Mouse (Mus musculus) forebrain, postnatal 0 days (tissue): ENCODE measurements at regions not wholly inside any gene's neighbourhood (a gene's known extent, or its start where the extent isn't known, plus 50 kb on each side); places are given as distances from the start of the nearest gene placed in this dataset.

ENCODE experiments used
- ATAC-seq: fragments of 200-750 bp; cut with Nextera tagmentation; 2 replicates; pipeline ENCODE4 v1.8.0; 2017; ENCODE audit warnings: mild to moderate bottlenecking, moderate library complexity
- DNase-seq: peaks from one replicate; pipeline ENCODE4 v3.0.0-alpha.2; 2015
- H3K27ac ChIP-seq: fragments of 300-500 bp; sonication (generic); 2 replicates; pipeline ENCODE4 v1.5.1; 2014; ENCODE audit warnings: low read depth, mild to moderate bottlenecking, antibody characterized with exemption, low read length, moderate library complexity, mixed read lengths
- H3K27me3 ChIP-seq: fragments of 300-500 bp; sonication (generic); 2 replicates; pipeline ENCODE4 v1.6.1; 2014; ENCODE audit warnings: mild to moderate bottlenecking, low read length, mixed read lengths; ENCODE audit not compliant: insufficient read depth
- H3K36me3 ChIP-seq: fragments of 300-500 bp; sonication (generic); 2 replicates; pipeline ENCODE4 v1.6.1; 2014; ENCODE audit warnings: mild to moderate bottlenecking, moderate library complexity; ENCODE audit not compliant: insufficient read depth
- H3K4me1 ChIP-seq: fragments of 300-500 bp; sonication (generic); 2 replicates; pipeline ENCODE4 v1.6.1; 2014; ENCODE audit warnings: antibody characterized with exemption; ENCODE audit not compliant: insufficient read depth
- H3K4me2 ChIP-seq: fragments of 300-500 bp; sonication (generic); 2 replicates; pipeline ENCODE4 v1.6.1; 2014; ENCODE audit warnings: low read depth, mild to moderate bottlenecking, moderate library complexity
- H3K4me3 ChIP-seq: fragments of 300-500 bp; sonication (generic); 2 replicates; pipeline ENCODE4 v1.5.1; 2014; ENCODE audit warnings: low read depth, low read length, mixed read lengths
- H3K9ac ChIP-seq: fragments of 300-500 bp; sonication (generic); 2 replicates; pipeline ENCODE4 v1.6.1; 2014; ENCODE audit warnings: mild to moderate bottlenecking
- H3K9me3 ChIP-seq: fragments of 300-500 bp; sonication (generic); 2 replicates; pipeline ENCODE4 v1.6.1; 2016; ENCODE audit warnings: low read length
- CTCF ChIP-seq: sonication (generic); IDR thresholded peaks from 2 replicates; pipeline ENCODE4 v1.5.1; 2016; ENCODE audit warnings: antibody characterized with exemption, control low read depth, low read depth
- WGBS: fragments of 180-500 bp; shearing (Covaris S2); extraction: QIAGEN DNeasy Blood & Tissue Kit; methylation state at CpG from one replicate; pipeline ENCODE4 v1.1.7; 2014; 5-methylcytosine and 5-hydroxymethylcytosine counted together

DNA sequence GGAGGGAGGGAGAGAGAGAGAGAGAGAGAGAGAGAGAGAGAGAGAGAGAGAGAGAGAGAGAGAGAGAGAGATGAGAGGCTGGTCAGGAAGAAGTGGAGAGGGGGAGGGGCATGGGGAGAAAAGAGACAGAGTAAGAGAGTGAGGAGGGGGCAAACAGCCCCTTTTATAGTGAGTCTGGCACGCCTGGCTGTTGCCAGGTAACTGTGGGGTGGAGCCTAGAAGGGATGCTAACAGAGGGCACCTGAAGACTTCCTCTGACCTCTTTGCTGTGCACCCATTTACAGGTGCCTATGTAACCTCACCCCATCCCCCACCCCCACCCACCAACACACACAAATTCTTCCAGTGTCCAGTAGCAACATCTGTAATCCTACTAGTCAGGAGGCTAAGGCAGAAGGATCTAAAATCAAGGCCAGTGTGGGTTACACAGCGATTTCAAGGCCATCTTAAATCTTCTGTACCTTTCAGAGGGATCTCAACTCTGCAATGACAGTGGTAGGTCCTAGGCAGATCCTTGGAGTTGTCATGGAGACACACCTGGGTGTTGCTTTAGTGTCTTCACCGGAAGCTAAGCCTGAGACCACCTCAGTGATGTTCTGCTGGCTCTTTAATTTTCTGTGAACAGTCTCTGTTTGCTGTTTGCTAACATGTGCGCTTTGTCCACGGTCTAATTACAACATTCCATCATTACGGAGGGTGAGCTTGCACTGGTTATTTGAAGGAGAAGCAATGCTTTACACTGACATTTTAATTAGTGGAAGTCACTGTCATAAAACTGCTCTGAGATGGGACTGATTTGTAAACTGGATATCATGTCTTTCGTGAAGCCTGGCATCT is 65.1 kb upstream of the Ust start:
- no peaks in the 10 kb centered on the region for H3K4me1 ChIP-seq
- TF ChIP-seq CTCF, result no peak
- H3K36me3 ChIP-seq, result no peaks in the 10 kb centered on the region
- no peaks in the 10 kb centered on the region for H3K9me3 ChIP-seq
- WGBS, result 38% methylated on average over 7 of the region's 7 CpGs
- peak; percentile 36; the same call in 1 of the 2 replicates for ATAC-seq
- H3K4me3 ChIP-seq, result no peak overlapping the region
- H3K27me3 ChIP-seq, result no peaks in the 10 kb centered on the region
- peak; percentile 3 for DNase-seq
- H3K27ac ChIP-seq, result no peak overlapping the region
- no peak overlapping the region for H3K4me2 ChIP-seq
- H3K9ac ChIP-seq, result no peak overlapping the region

DNA sequence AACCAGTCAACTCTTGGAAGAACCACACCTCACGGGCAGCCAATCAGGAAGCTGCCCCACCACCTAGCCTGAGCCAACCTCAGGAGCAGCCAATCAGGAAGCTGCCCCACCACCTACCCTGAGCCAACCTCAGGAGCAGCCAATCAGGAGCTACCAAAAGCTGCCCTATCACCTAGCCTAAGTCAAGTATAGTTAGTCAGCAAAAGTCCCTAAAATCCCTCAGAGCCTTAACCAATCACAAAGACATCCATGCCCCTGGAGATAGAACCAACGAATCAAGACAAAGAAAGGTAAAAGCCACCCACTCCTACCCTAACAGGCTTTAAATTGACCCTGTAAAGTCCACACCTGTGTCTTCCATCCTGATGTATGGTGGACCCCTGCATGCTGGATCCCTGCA is 61.7 kb upstream of the Ust start:
- Histone ChIP-seq H3K4me2 (no peak overlapping the region), H3K4me3 (no peak overlapping the region), H3K36me3 (no peaks in the 10 kb centered on the region), H3K27me3 (no peaks in the 10 kb centered on the region), H3K27ac (no peak overlapping the region), H3K9me3 (no peaks in the 10 kb centered on the region), H3K4me1 (no peaks in the 10 kb centered on the region), H3K9ac (no peak overlapping the region)
- ATAC-seq (no peak), DNase-seq (no peak)
- TF ChIP-seq CTCF, result no peak
- 91% methylated on average over 2 of the region's 2 CpGs for WGBS

DNA sequence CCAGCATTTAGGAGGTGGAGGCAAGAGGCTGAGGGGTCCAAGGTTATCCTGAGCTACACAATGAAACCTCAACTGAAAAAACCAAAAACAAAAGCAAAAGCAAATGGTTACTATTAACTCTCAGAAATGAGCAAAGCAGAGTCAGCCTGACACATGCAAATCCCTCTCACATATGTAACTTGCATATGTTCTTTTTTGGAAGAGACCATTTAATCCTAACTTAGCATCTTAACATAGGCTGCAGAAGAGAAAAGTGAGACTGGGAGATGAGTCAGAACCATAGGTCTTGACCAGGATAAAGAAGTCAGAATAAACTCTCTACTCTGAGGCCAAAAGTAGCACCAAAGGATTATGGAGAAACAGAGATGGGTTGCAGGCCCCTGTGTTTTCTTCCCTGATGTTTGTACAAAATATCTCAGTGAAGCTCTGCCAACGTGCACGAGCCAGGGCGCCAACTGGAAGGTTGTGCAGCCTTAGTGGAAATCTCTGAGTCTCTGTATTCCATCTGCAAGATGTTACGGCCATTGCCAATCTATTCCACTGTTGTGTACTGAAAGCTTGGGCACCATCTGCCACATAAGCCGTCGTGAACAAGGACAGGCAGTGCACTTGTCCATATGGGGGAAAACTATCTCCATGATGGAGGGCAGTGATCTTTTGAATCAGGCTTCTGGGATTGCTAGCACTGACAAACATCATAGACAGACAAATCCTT is 59.2 kb upstream of the Ust start:
- no peaks in the 10 kb centered on the region; the same call in 1 of the 2 replicates for H3K9me3 ChIP-seq
- WGBS, result 55% methylated on average over 6 of the region's 6 CpGs
- no peaks in the 10 kb centered on the region for H3K4me1 ChIP-seq
- H3K9ac ChIP-seq, result no peak overlapping the region
- H3K4me3 ChIP-seq, result no peak overlapping the region
- no peaks in the 10 kb centered on the region for H3K27me3 ChIP-seq
- peak overlapping the region; percentile 57 for H3K27ac ChIP-seq
- H3K36me3 ChIP-seq, result no peaks in the 10 kb centered on the region
- TF ChIP-seq CTCF, result no peak
- peak; percentile 92 for ATAC-seq
- DNase-seq, result peak; percentile 78
- no peak overlapping the region for H3K4me2 ChIP-seq
